Mouse (Mus musculus) stomach, postnatal 0 days (tissue): ENCODE data around the gene Tmed10.

Experiments used
- CTCF ChIP-seq: IDR thresholded peaks from 2 replicates; pipeline ENCODE4 v1.5.1; 2016; ENCODE audit warnings: antibody characterized with exemption, low read depth, mild to moderate bottlenecking, moderate library complexity
- EP300 ChIP-seq: optimal IDR thresholded peaks from 2 replicates; pipeline ENCODE3; 2016; ENCODE audit warnings: antibody characterized with exemption

- no peak for TF ChIP-seq CTCF
- TF ChIP-seq EP300 = no peak
Measured at GRCm38 (mm10) chr12:85345559-85345958, 29.1 kb downstream of the Tmed10 start.
